10 mouse cellular contexts compared by ENCODE assay signal in the genomic region with DNA sequence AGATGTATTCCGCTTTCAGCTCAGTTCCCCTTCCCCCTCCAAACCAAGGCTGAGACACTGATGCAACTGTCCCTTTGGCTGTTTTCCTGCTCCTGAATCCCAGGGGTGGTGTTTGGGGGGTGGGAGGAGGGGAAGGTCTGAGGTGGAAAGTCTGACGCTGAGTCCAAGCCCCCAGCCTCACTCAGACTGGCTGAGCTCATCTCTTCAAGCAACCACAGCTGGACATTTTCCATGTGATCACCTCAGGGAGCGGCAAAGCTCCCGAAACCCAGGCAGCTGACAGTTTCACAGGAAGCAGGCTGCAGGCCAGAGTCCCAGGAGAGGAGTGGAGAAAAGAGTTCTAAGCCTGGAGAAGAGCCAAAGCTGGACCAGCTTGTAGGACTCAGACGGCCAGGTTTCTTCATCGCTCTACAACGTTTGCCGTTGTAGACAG. TPM values are rescaled to one million over a fixed set of nuclear protein-coding genes. Genes with fewer than 3 reads are reported as not detected.
A peak's percentile ranks its signal among the peaks of the same experiment; 100 is the strongest.
DNase-seq lines count a peak whose midpoint lies in the region; ATAC-seq and TF ChIP-seq lines count a peak whose summit lies in the region.
"Had no signal": no experiment of that assay in that cellular context is flagged by ENCODE, and none has a peak within 500 bp of the region (broad histone marks: within the 10 kb centered on the region; RNA-seq: fewer than 3 reads in every experiment).

No protein-coding gene starts in this region.

- H3K27me3 ChIP-seq in C2C12 (ENCODE audit: control insufficient read depth, insufficient read depth, insufficient read length) = no peaks in the 10 kb centered on the region
- H3K27me3 ChIP-seq in heart, embryonic 16.5 days (ENCODE audit: control insufficient read depth, insufficient read depth, low read length) = no peaks in the 10 kb centered on the region
- H3K27me3 ChIP-seq in limb, embryonic 12.5 days = no peaks in the 10 kb centered on the region
- H3K27me3 ChIP-seq in neural tube, embryonic 15.5 days (replicated peaks) = no peaks in the 10 kb centered on the region
- H3K27me3 ChIP-seq in forebrain, embryonic 12.5 days = no peaks in the 10 kb centered on the region

- whole genome bisulfite sequencing in heart, embryonic 16.5 days = 31% methylated on average over 8 of the region's 8 CpGs
- 73% methylated on average over 8 of the region's 8 CpGs for WGBS in limb, embryonic 12.5 days
- WGBS in neural tube, embryonic 15.5 days = 68% methylated on average over 8 of the region's 8 CpGs
- WGBS in forebrain, embryonic 12.5 days = 76% methylated on average over 8 of the region's 8 CpGs

- peak overlapping the region; percentile 2; the same call in 1 of the 2 replicates for H3K9ac ChIP-seq in heart, embryonic 16.5 days (ENCODE audit: low read length)
- H3K9ac ChIP-seq in limb, embryonic 12.5 days (replicated peaks) = no peak overlapping the region
- no peak overlapping the region for H3K9ac ChIP-seq in neural tube, embryonic 15.5 days (replicated peaks)
- H3K9ac ChIP-seq in forebrain, embryonic 12.5 days = no peak overlapping the region
- H3K9ac ChIP-seq: liver, embryonic 15.5 days had no signal

- no peaks in the 10 kb centered on the region for H3K79me2 ChIP-seq in C2C12 (ENCODE audit: control insufficient read depth, insufficient read depth)

- H3K27ac ChIP-seq in heart, embryonic 16.5 days (ENCODE audit: low read length) = peak overlapping the region; percentile 70
- H3K27ac ChIP-seq in limb, embryonic 12.5 days = peak overlapping the region; percentile 67; the same call in 1 of the 2 replicates
- no peak overlapping the region for H3K27ac ChIP-seq in neural tube, embryonic 15.5 days (replicated peaks)
- H3K27ac ChIP-seq in forebrain, embryonic 12.5 days = no peak overlapping the region
- H3K27ac ChIP-seq: liver, embryonic 15.5 days had no signal

- H3K4me2 ChIP-seq in heart, embryonic 16.5 days (ENCODE audit: low read depth, low read length) = no peak overlapping the region
- H3K4me2 ChIP-seq in limb, embryonic 12.5 days = 0 out of 2 replicates have a peak overlapping the region, but pooled peaks have one; percentile 0
- H3K4me2 ChIP-seq in neural tube, embryonic 15.5 days = no peak overlapping the region
- H3K4me2 ChIP-seq in forebrain, embryonic 12.5 days = no peak overlapping the region
- H3K4me2 ChIP-seq: liver, embryonic 15.5 days had no signal

- H3K4me3 ChIP-seq in C2C12 (ENCODE audit: insufficient read depth, poor library complexity, severe bottlenecking) = no peak overlapping the region
- no peak overlapping the region for H3K4me3 ChIP-seq in heart, embryonic 16.5 days (ENCODE audit: low read length)
- H3K4me3 ChIP-seq in limb, embryonic 12.5 days (replicated peaks) = no peak overlapping the region
- no peak overlapping the region for H3K4me3 ChIP-seq in neural tube, embryonic 15.5 days (replicated peaks)
- H3K4me3 ChIP-seq in forebrain, embryonic 12.5 days (replicated peaks) = no peak overlapping the region
- H3K4me3 ChIP-seq: liver, embryonic 15.5 days had no signal

- no peaks in the 10 kb centered on the region for H3K9me3 ChIP-seq in heart, embryonic 16.5 days (replicated peaks; ENCODE audit: control insufficient read depth, low read length)
- H3K9me3 ChIP-seq in limb, embryonic 12.5 days = no peaks in the 10 kb centered on the region
- no peaks in the 10 kb centered on the region for H3K9me3 ChIP-seq in neural tube, embryonic 15.5 days (replicated peaks)
- H3K9me3 ChIP-seq in forebrain, embryonic 12.5 days = no peaks in the 10 kb centered on the region
- H3K9me3 ChIP-seq: liver, embryonic 15.5 days had no signal

- peak; percentile 70 to 75 for DNase-seq in cerebellum, postnatal 10 days
- no peak for DNase-seq in cerebellum, postnatal 36 days
- no peak for DNase-seq in layer of hippocampus, adult 9-10 months (ENCODE audit: low spot score)

- H3K79me3 ChIP-seq in C2C12 (ENCODE audit: low read depth) = no peaks in the 10 kb centered on the region

- 0 out of 2 replicates have a peak, but pooled peaks have one; percentile 23 for ATAC-seq in heart, embryonic 16.5 days (replicated peaks; ENCODE audit: extremely low read depth, insufficient read depth, low FRiP score)
- ATAC-seq in limb, embryonic 12.5 days (ENCODE audit: insufficient number of reproducible peaks, insufficient read depth, low FRiP score, low TSS enrichment, low read depth) = no peak
- no peak for ATAC-seq in neural tube, embryonic 15.5 days (ENCODE audit: low FRiP score)
- ATAC-seq in forebrain, embryonic 12.5 days (ENCODE audit: low FRiP score) = no peak

- H3K4me1 ChIP-seq in heart, embryonic 16.5 days (ENCODE audit: control insufficient read depth, insufficient read depth, low read length) = peaks cover 34% of the 10 kb centered on the region
- H3K4me1 ChIP-seq in limb, embryonic 12.5 days (replicated peaks) = peaks cover 30% of the 10 kb centered on the region
- H3K4me1 ChIP-seq in neural tube, embryonic 15.5 days = peaks cover 18% of the 10 kb centered on the region
- H3K4me1 ChIP-seq in forebrain, embryonic 12.5 days = no peaks in the 10 kb centered on the region; the same call in 1 of the 2 replicates

- no peak overlapping the region for H3ac ChIP-seq in C2C12 (ENCODE audit: control insufficient read depth, insufficient read length, low read depth)

- TF ChIP-seq CTCF in C2C12 (IDR thresholded peaks at IDR 0.05; ENCODE audit: control insufficient read depth, insufficient read depth, insufficient read length) = no peak

- no peaks in the 10 kb centered on the region for H3K36me3 ChIP-seq in C2C12 (ENCODE audit: control insufficient read depth, insufficient read depth)
- H3K36me3 ChIP-seq in heart, embryonic 16.5 days (ENCODE audit: control insufficient read depth, insufficient read depth) = no peaks in the 10 kb centered on the region
- H3K36me3 ChIP-seq in limb, embryonic 12.5 days = no peaks in the 10 kb centered on the region
- H3K36me3 ChIP-seq in neural tube, embryonic 15.5 days = no peaks in the 10 kb centered on the region
- H3K36me3 ChIP-seq in forebrain, embryonic 12.5 days (replicated peaks) = no peaks in the 10 kb centered on the region
- H3K36me3 ChIP-seq: liver, embryonic 15.5 days had no signal

TF ChIP-seq in C2C12, 6 proteins besides CTCF, POLR2A, EP300 and RAD21:
- TF ChIP-seq MAX (IDR thresholded peaks at IDR 0.05) (peak; percentile 4), FOSL1 (IDR thresholded peaks at IDR 0.05; ENCODE audit: insufficient read depth, low read length, poor library complexity, severe bottlenecking) (no peak), CEBPB (IDR thresholded peaks at IDR 0.05; ENCODE audit: low read depth) (peak; percentile 14)

RNA-seq across cellular contexts. Expression of gene Itga5, which starts 10.3 kb away (rescaled TPM):
- 104 TPM for polyA plus RNA-seq in C2C12 (2012; fragmentation: generic; extraction: Trizol)
- polyA plus RNA-seq in heart, embryonic 16.5 days (2015; fragmentation: Nextera tagmentation; extraction: Ambion mirVana) = 64.0 and 72.7 TPM in 2 replicates
- 45.1 and 50.5 TPM in 2 replicates for polyA plus RNA-seq in limb, embryonic 12.5 days (2016; fragmentation: Nextera tagmentation; extraction: Ambion mirVana)
- 7.2 and 12.7 TPM in 2 replicates for polyA plus RNA-seq in neural tube, embryonic 15.5 days (2015; fragmentation: Nextera tagmentation; extraction: Ambion mirVana)
- polyA plus RNA-seq in forebrain, embryonic 12.5 days (2016; fragmentation: Nextera tagmentation; extraction: Ambion mirVana) = 16.8 and 17.3 TPM in 2 replicates

RNA-seq across cellular contexts. Expression of gene Zfp385a, which starts 37.0 kb away (rescaled TPM):
- 21.2 TPM for polyA plus RNA-seq in C2C12 (2012; fragmentation: generic; extraction: Trizol)
- polyA plus RNA-seq in heart, embryonic 16.5 days (2015; fragmentation: Nextera tagmentation; extraction: Ambion mirVana) = 6.5 and 7.5 TPM in 2 replicates
- polyA plus RNA-seq in limb, embryonic 12.5 days (2016; fragmentation: Nextera tagmentation; extraction: Ambion mirVana) = 11.2 and 13.3 TPM in 2 replicates
- polyA plus RNA-seq in neural tube, embryonic 15.5 days (2015; fragmentation: Nextera tagmentation; extraction: Ambion mirVana) = 18.6 and 19.9 TPM in 2 replicates
- 16.1 and 16.8 TPM in 2 replicates for polyA plus RNA-seq in forebrain, embryonic 12.5 days (2016; fragmentation: Nextera tagmentation; extraction: Ambion mirVana)

RNA-seq across cellular contexts. Expression of gene Gtsf1, which starts 53.4 kb away (rescaled TPM):
- 0.33 TPM for polyA plus RNA-seq in C2C12 (2012; fragmentation: generic; extraction: Trizol)
- polyA plus RNA-seq in heart, embryonic 16.5 days (2015; fragmentation: Nextera tagmentation; extraction: Ambion mirVana) = 15.3 and 18.5 TPM in 2 replicates
- not detected in 2 replicates for polyA plus RNA-seq in limb, embryonic 12.5 days (2016; fragmentation: Nextera tagmentation; extraction: Ambion mirVana)
- not detected in 2 replicates for polyA plus RNA-seq in neural tube, embryonic 15.5 days (2015; fragmentation: Nextera tagmentation; extraction: Ambion mirVana)
- not detected in 2 replicates for polyA plus RNA-seq in forebrain, embryonic 12.5 days (2016; fragmentation: Nextera tagmentation; extraction: Ambion mirVana)
- polyA plus RNA-seq: liver, embryonic 15.5 days; thymus, postnatal 0 days had no signal

Comparison
In these comparisons a context has a peak if more than half of its experiments do, and no peak if none do; other contexts are left out.
1. DNase-seq: peak in cerebellum, postnatal 10 days (2 of 2); none in cerebellum, postnatal 36 days (0 of 2) and layer of hippocampus, adult 9-10 months (single experiment).
2. H3K27ac ChIP-seq: peak in heart, embryonic 16.5 days (single experiment) and limb, embryonic 12.5 days (single experiment); none in neural tube, embryonic 15.5 days (single experiment) and forebrain, embryonic 12.5 days (single experiment).
3. RNA of gene Gtsf1, which starts 53.4 kb away (polyA plus RNA-seq): 15.3 to 18.5 TPM in heart, embryonic 16.5 days; 0.33 TPM in C2C12 (single experiment), not detected in limb, embryonic 12.5 days, not detected in neural tube, embryonic 15.5 days and not detected in forebrain, embryonic 12.5 days; every median in the first group is over 10 times any median in the second.